Mouse (Mus musculus): ENCODE data around the gene Sept5.

- TF ChIP-seq CTCF (IDR thresholded peaks at IDR 0.05; ENCODE audit: low read depth) (no peak), EP300 (IDR thresholded peaks at IDR 0.05; ENCODE audit: low read depth) (no peak)
Observed at GRCm38 (mm10) chr16:18577599-18578160, 52.1 kb downstream of the Sept5 start.
